In the genomic region with DNA sequence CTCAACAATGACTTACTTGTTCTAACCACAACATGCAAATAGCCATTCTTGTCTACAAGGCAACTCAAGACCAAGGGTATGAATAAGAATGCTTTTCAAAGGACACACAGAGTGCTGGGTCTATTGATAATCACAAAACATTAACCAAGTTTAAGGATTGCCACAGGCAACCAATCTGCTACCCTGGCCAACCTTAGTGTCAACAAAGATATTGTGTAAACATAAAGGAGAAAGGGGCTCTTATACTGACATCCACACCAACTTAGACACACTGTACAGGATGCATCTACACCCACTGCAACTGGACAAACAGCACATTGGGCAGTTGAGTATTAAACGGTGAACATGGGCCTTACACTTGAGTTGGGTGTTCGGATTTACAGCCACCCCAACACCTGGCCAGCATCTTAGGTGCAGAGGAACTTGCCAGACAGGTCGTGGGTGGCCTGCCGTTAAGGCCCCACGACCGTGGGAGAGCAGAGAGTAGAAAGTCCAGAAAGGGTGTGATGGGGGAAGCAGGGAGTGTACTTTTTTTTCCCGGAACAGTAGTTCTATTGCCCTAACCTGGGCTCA, we compare ENCODE assay signal across 8 mouse cellular contexts. TPM values are rescaled to one million over a fixed set of nuclear protein-coding genes. Genes with fewer than 3 reads are reported as not detected.
DNase-seq lines count a peak whose midpoint lies in the region; ATAC-seq and TF ChIP-seq lines count a peak whose summit lies in the region.

No protein-coding gene starts in this region.

- peak overlapping the region; percentile 97 for H3K27ac ChIP-seq in testis, adult 2 months (ENCODE audit: control insufficient read depth, insufficient read depth, low read depth, low read length)
- H3K27ac ChIP-seq in forebrain, embryonic 11.5 days (ENCODE audit: low read depth, low read length), result peak overlapping the region; percentile 89; the same call in 1 of the 2 replicates
- peak overlapping the region; percentile 96 for H3K27ac ChIP-seq in limb, embryonic 15.5 days
- H3K27ac ChIP-seq in stomach, embryonic 15.5 days, result peak overlapping the region; percentile 94

- H3K4me3 ChIP-seq in testis, adult 2 months (ENCODE audit: control insufficient read depth, low read depth, low read length), result peak overlapping the region; percentile 96
- H3K4me3 ChIP-seq in forebrain, embryonic 11.5 days (ENCODE audit: low read depth, low read length), result peak overlapping the region; percentile 75
- H3K4me3 ChIP-seq in limb, embryonic 15.5 days, result peak overlapping the region; percentile 78
- peak overlapping the region; percentile 85 for H3K4me3 ChIP-seq in stomach, embryonic 15.5 days (replicated peaks)

- H3K9ac ChIP-seq in forebrain, embryonic 11.5 days (ENCODE audit: low read length), result peak overlapping the region; percentile 95
- peak overlapping the region; percentile 95 for H3K9ac ChIP-seq in limb, embryonic 15.5 days
- peak overlapping the region; percentile 96; the same call in 1 of the 2 replicates for H3K9ac ChIP-seq in stomach, embryonic 15.5 days

- H3K4me2 ChIP-seq in forebrain, embryonic 11.5 days (ENCODE audit: low read depth, low read length, severe bottlenecking), result peak overlapping the region; percentile 93
- peak overlapping the region; percentile 89 for H3K4me2 ChIP-seq in limb, embryonic 15.5 days
- H3K4me2 ChIP-seq in stomach, embryonic 15.5 days, result peak overlapping the region; percentile 86

- H3K4me1 ChIP-seq in testis, adult 2 months (ENCODE audit: control insufficient read depth, insufficient read depth, low read length), result peaks cover 7% of the 10 kb centered on the region
- H3K4me1 ChIP-seq in forebrain, embryonic 11.5 days (replicated peaks; ENCODE audit: control insufficient read depth, insufficient read depth, low read length), result peaks cover 8% of the 10 kb centered on the region
- H3K4me1 ChIP-seq in limb, embryonic 15.5 days, result peaks cover 14% of the 10 kb centered on the region; the same call in 1 of the 2 replicates
- H3K4me1 ChIP-seq in stomach, embryonic 15.5 days, result peaks cover 8% of the 10 kb centered on the region; the same call in 1 of the 2 replicates

- DNase-seq in testis, postnatal 10 days (ENCODE audit: low spot score), result no peak
- no peak for DNase-seq in forebrain, embryonic 11.5 days (ENCODE audit: low spot score)
- DNase-seq in left cerebral cortex, postnatal 14 days (ENCODE audit: low spot score in 2 of 2), result no peak
- no peak for DNase-seq in gastrocnemius, adult 8-10 months (ENCODE audit: low spot score in 2 of 2)
- DNase-seq in right cerebral cortex, postnatal 25 days, result no peak

- peak; percentile 34 for ATAC-seq in forebrain, embryonic 11.5 days (replicated peaks; ENCODE audit: low FRiP score)
- no peak for ATAC-seq in limb, embryonic 15.5 days (ENCODE audit: insufficient number of reproducible peaks, low FRiP score, low TSS enrichment, low read depth)
- ATAC-seq in stomach, embryonic 15.5 days (ENCODE audit: insufficient read depth, low FRiP score, low read depth), result 0 out of 2 replicates have a peak, but pooled peaks have one; percentile 8

- 25% methylated on average over 7 of the region's 7 CpGs for WGBS in forebrain, embryonic 11.5 days
- 10% methylated on average over 7 of the region's 7 CpGs for WGBS in limb, embryonic 15.5 days
- WGBS in stomach, embryonic 15.5 days, result 22% methylated on average over 7 of the region's 7 CpGs

- TF ChIP-seq POLR2A in testis, adult 2 months (IDR thresholded peaks at IDR 0.05; ENCODE audit: control insufficient read depth, low read depth, low read length), result no peak; the same call in 1 of the 2 replicates

- no peaks in the 10 kb centered on the region for H3K27me3 ChIP-seq in testis, adult 2 months (ENCODE audit: control insufficient read depth, insufficient read depth, low read length)
- H3K27me3 ChIP-seq in forebrain, embryonic 11.5 days (ENCODE audit: control insufficient read depth, insufficient read depth, low read length), result no peaks in the 10 kb centered on the region
- no peaks in the 10 kb centered on the region for H3K27me3 ChIP-seq in limb, embryonic 15.5 days
- no peaks in the 10 kb centered on the region for H3K27me3 ChIP-seq in stomach, embryonic 15.5 days (replicated peaks)

- no peaks in the 10 kb centered on the region for H3K36me3 ChIP-seq in testis, adult 2 months (ENCODE audit: control insufficient read depth, insufficient read depth, low read length)
- H3K36me3 ChIP-seq in forebrain, embryonic 11.5 days (ENCODE audit: control insufficient read depth, insufficient read depth, low read length), result no peaks in the 10 kb centered on the region
- H3K36me3 ChIP-seq in limb, embryonic 15.5 days, result no peaks in the 10 kb centered on the region
- H3K36me3 ChIP-seq in stomach, embryonic 15.5 days, result no peaks in the 10 kb centered on the region

- TF ChIP-seq CTCF in testis, adult 2 months (IDR thresholded peaks at IDR 0.05; ENCODE audit: control insufficient read depth, insufficient read depth, insufficient replicate concordance, low read depth, low read length), result no peak

- H3K9me3 ChIP-seq in forebrain, embryonic 11.5 days (ENCODE audit: control insufficient read depth, low read length), result no peaks in the 10 kb centered on the region
- H3K9me3 ChIP-seq in limb, embryonic 15.5 days, result no peaks in the 10 kb centered on the region; the same call in 1 of the 2 replicates
- no peaks in the 10 kb centered on the region for H3K9me3 ChIP-seq in stomach, embryonic 15.5 days

- intact Hi-C loops in left cerebral cortex, postnatal 14 days (cut with DNase I), result no loop called here

RNA-seq across cellular contexts. Expression of a gene that starts 0.5 kb away (rescaled TPM):
- polyA plus RNA-seq in testis, adult 2 months (2012; rRNA removed), result 3.8 and 3.9 TPM in 2 replicates
- 42.1 TPM in 2 replicates for polyA plus RNA-seq in forebrain, embryonic 11.5 days (2014; fragmentation: Nextera tagmentation; extraction: Ambion mirVana)
- polyA plus RNA-seq in limb, embryonic 15.5 days (2015; fragmentation: Nextera tagmentation; extraction: Ambion mirVana), result 26.3 and 27.8 TPM in 2 replicates
- polyA plus RNA-seq in stomach, embryonic 15.5 days (2015; fragmentation: Nextera tagmentation; extraction: Ambion mirVana), result 25.2 and 25.5 TPM in 2 replicates
- total RNA-seq in left cerebral cortex, postnatal 14 days (2021), result 10 to 100 TPM; 49.3 to 51.7 TPM
- 10 to 100 TPM; 17.7 to 22.2 (median 20.0) TPM for total RNA-seq in gastrocnemius, adult 8-10 months (2022)
